Mouse (Mus musculus): ENCODE measurements around the gene Stab1. TPM values are rescaled to one million over a fixed set of nuclear protein-coding genes. Genes with fewer than 3 reads are reported as not detected.

Stab1 gene
- polyA plus RNA-seq, 1 experiment from 2014 or later, result 49.5 TPM

- whole genome bisulfite sequencing, result 80% methylated on average over 5 of the region's 5 CpGs
- Histone ChIP-seq H3K9me3 (no peaks in the 10 kb centered on the region), H3K36me3 (peaks cover 79% of the 10 kb centered on the region), H3K4me3 (no peak overlapping the region), H3K9ac (no peak overlapping the region), H3K4me2 (no peak overlapping the region), H3K27me3 (replicated peaks) (no peaks in the 10 kb centered on the region), H3K4me1 (peaks cover 25% of the 10 kb centered on the region), H3K27ac (replicated peaks) (no peak overlapping the region)
- no peak for ATAC-seq (ENCODE audit: extremely low read depth, insufficient number of reproducible peaks, low FRiP score, low TSS enrichment)
Observed at GRCm38 (mm10) chr14:31112187-31112586, 56.3 kb downstream of the Stab1 start.

DNA sequence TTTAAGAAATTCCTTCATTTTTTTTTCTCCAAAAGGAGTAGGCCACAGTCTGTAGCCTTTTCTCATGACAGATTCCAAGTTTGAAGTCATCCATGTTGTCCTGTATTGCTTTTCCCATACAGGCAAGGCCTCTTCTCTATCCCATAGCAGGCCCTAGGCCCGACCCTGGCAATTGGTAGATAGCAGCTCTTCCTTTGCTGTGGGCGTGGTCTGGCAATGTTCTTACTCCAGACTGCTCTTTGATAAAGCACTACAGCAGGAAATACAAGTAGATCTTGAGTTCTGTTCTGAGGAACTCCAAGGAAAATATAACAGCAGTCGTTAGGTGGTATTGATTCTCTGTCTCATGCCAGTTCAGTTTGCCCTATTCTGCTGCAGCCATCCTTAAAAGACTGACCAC lies 57.8 kb downstream of the Stab1 start:
- ATAC-seq (ENCODE audit: extremely low read depth, insufficient number of reproducible peaks, low FRiP score, low TSS enrichment), result no peak
- peaks cover 79% of the 10 kb centered on the region for H3K36me3 ChIP-seq

DNA sequence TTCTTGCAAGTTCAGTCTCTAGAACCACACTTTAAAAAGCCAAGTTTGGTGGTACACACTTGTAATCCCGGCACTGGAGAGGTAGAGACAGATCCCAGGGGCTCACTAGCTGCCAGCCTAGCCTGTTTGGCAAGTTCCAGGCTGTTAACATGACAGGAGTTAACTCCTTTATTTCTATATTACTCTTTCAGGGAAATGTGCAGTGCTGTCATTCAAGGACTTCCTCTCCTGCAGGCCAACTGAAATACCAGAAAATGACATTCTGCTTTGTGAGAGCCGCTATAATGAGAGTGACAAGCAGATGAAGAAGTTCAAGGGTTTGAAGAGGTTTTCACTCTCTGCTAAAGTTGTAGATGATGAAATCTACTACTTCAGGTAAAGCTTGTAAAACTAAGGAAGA lies 63.3 kb downstream of the Stab1 start:
- WGBS, result 87% methylated on average over 2 of the region's 2 CpGs

More for the DNA sequence above, 57.8 kb downstream of the Stab1 start:
- no peak overlapping the region for H3K27ac ChIP-seq (replicated peaks)
- no peak overlapping the region for H3K9ac ChIP-seq
- H3K9me3 ChIP-seq, result no peaks in the 10 kb centered on the region
- no peak overlapping the region for H3K4me3 ChIP-seq
- H3K27me3 ChIP-seq (replicated peaks), result no peaks in the 10 kb centered on the region
- peaks cover 15% of the 10 kb centered on the region for H3K4me1 ChIP-seq
- WGBS, result 63% methylated on average over 3 of the region's 3 CpGs
- H3K4me2 ChIP-seq, result no peak overlapping the region

GRCm38 (mm10) chr14:31089918-31090317 lies 78.5 kb downstream of the Stab1 start:
- no peak overlapping the region for H3K4me3 ChIP-seq
- 85% methylated on average over 1 of the region's 1 CpGs for WGBS
- peaks cover 7% of the 10 kb centered on the region for H3K4me1 ChIP-seq
- no peak overlapping the region for H3K4me2 ChIP-seq
- no peak overlapping the region for H3K9ac ChIP-seq
- no peak overlapping the region for H3K27ac ChIP-seq (replicated peaks)
- H3K9me3 ChIP-seq, result no peaks in the 10 kb centered on the region
- H3K36me3 ChIP-seq, result peaks cover 94% of the 10 kb centered on the region
- no peak for ATAC-seq (ENCODE audit: extremely low read depth, insufficient number of reproducible peaks, low FRiP score, low TSS enrichment)
- H3K27me3 ChIP-seq (replicated peaks), result no peaks in the 10 kb centered on the region

More for the DNA sequence above, 63.3 kb downstream of the Stab1 start:
- H3K27ac ChIP-seq (replicated peaks), result no peak overlapping the region
- H3K36me3 ChIP-seq, result peaks cover 84% of the 10 kb centered on the region
- no peak overlapping the region for H3K4me3 ChIP-seq
- peaks cover 5% of the 10 kb centered on the region for H3K4me1 ChIP-seq
- H3K27me3 ChIP-seq (replicated peaks), result no peaks in the 10 kb centered on the region
- no peak overlapping the region for H3K4me2 ChIP-seq
- no peaks in the 10 kb centered on the region for H3K9me3 ChIP-seq
- no peak for ATAC-seq (ENCODE audit: extremely low read depth, insufficient number of reproducible peaks, low FRiP score, low TSS enrichment)
- no peak overlapping the region for H3K9ac ChIP-seq

Other genes starting within 250 kb of the Stab1 start
- gene Itih3, start 244.9 kb downstream of the Stab1 start, polyA plus RNA-seq (2015; fragmentation: Nextera tagmentation; extraction: Ambion mirVana), result 1.5 and 5.1 TPM in 2 replicates
- gene Itih1, start 225.4 kb downstream of the Stab1 start, polyA plus RNA-seq (2015; fragmentation: Nextera tagmentation; extraction: Ambion mirVana), result 0.15 and 0.87 TPM in 2 replicates
- 4.7 and 4.9 TPM in 2 replicates for gene Nek4, start 217.3 kb downstream of the Stab1 start, polyA plus RNA-seq (2015; fragmentation: Nextera tagmentation; extraction: Ambion mirVana)
- gene Glt8d1, start 167.2 kb downstream of the Stab1 start, polyA plus RNA-seq (2015; fragmentation: Nextera tagmentation; extraction: Ambion mirVana), result 46.8 and 51.9 TPM in 2 replicates
- 340 and 382 TPM in 2 replicates for gene Spcs1, start 167.0 kb downstream of the Stab1 start, polyA plus RNA-seq (2015; fragmentation: Nextera tagmentation; extraction: Ambion mirVana)
- 93.0 and 102 TPM in 2 replicates for gene Pbrm1, start 149.5 kb downstream of the Stab1 start, polyA plus RNA-seq (2015; fragmentation: Nextera tagmentation; extraction: Ambion mirVana)
- gene Gnl3, start 149.5 kb downstream of the Stab1 start, polyA plus RNA-seq (2015; fragmentation: Nextera tagmentation; extraction: Ambion mirVana), result 61.2 and 64.9 TPM in 2 replicates
- gene Smim4, start 39.7 kb downstream of the Stab1 start, polyA plus RNA-seq (2015; fragmentation: Nextera tagmentation; extraction: Ambion mirVana), result 78.4 and 81.9 TPM in 2 replicates
- gene Nt5dc2, start 37.6 kb downstream of the Stab1 start, polyA plus RNA-seq (2015; fragmentation: Nextera tagmentation; extraction: Ambion mirVana), result 300 and 318 TPM in 2 replicates
- gene Tnnc1, start 39.7 kb upstream of the Stab1 start, polyA plus RNA-seq (2015; fragmentation: Nextera tagmentation; extraction: Ambion mirVana), result 3,442 and 4,164 TPM in 2 replicates
- 340 and 345 TPM in 2 replicates for gene Nisch, start 48.3 kb upstream of the Stab1 start, polyA plus RNA-seq (2015; fragmentation: Nextera tagmentation; extraction: Ambion mirVana)
- 0.51 TPM in 2 replicates for gene Sema3g, start 49.2 kb upstream of the Stab1 start, polyA plus RNA-seq (2015; fragmentation: Nextera tagmentation; extraction: Ambion mirVana)
- 7.8 and 8.2 TPM in 2 replicates for gene Phf7, start 82.7 kb upstream of the Stab1 start, polyA plus RNA-seq (2015; fragmentation: Nextera tagmentation; extraction: Ambion mirVana)
- gene Bap1, start 82.8 kb upstream of the Stab1 start, polyA plus RNA-seq (2015; fragmentation: Nextera tagmentation; extraction: Ambion mirVana), result 52.0 and 59.1 TPM in 2 replicates
- gene Dnah1, start 155.3 kb upstream of the Stab1 start, polyA plus RNA-seq (2015; fragmentation: Nextera tagmentation; extraction: Ambion mirVana), result 0.94 and 1.3 TPM in 2 replicates
- gene Capn7, start 168.0 kb upstream of the Stab1 start, polyA plus RNA-seq (2015; fragmentation: Nextera tagmentation; extraction: Ambion mirVana), result 32.8 and 36.7 TPM in 2 replicates